Mouse (Mus musculus): ENCODE data around the gene Ryr1.

Gene Ryr1

DNA sequence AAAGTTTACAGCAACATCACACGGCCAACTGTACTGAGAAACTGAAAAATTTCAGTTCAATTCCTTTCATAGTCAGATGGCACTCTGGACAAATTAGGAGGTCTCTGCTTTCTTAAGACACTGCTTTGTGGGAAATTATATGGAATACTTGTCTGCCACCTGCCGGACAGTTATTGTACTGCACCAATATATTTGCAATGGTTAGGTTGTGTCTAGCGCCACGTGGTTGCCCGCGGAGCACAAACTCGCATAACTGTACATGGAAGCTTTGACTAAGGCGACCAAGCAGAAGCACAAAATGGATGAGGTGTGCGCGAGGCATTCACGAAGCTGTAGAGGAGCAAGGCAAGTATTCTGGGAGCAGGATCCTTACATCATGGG lies 85.4 kb downstream of the Ryr1 start:
- CTCF ChIA-PET = interaction anchor here (0.6 to 1.4 kb wide), 4 partner anchors 14 to 69 kb away, joined by 3 to 6 read pairs (median 4); partner anchors contain the start of genes Eif3k and Map4k1

DNA sequence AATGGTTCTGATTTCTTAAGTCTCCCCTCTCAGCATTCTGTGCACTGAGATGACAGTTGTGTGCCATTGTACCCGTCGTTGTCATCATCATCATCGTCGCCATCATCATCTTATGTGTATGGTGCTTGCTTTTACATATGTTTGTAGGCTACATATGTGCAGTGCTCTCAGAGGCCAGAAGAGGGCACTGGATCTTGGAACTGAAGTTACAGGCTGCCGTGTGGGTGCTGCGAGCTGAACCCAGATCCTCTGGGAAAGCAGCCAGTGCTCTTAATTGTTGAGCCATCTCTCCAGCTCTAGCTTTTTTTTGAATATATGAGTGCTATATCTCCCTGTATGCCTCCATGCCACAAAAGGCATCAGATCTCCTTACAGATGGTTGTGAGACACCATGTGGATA lies 87.7 kb downstream of the Ryr1 start:
- CTCF ChIA-PET = no interaction called here

- CTCF ChIA-PET = no interaction called here
These were observed 92.3 kb downstream of the Ryr1 start for GRCm38 (mm10) chr7:29032685-29033084.

GRCm38 (mm10) chr7:29031641-29032040 lies 93.3 kb downstream of the Ryr1 start:
- CTCF ChIA-PET = no interaction called here

GRCm38 (mm10) chr7:29029690-29030656 lies 95.0 kb downstream of the Ryr1 start:
- CTCF ChIA-PET = no interaction called here

DNA sequence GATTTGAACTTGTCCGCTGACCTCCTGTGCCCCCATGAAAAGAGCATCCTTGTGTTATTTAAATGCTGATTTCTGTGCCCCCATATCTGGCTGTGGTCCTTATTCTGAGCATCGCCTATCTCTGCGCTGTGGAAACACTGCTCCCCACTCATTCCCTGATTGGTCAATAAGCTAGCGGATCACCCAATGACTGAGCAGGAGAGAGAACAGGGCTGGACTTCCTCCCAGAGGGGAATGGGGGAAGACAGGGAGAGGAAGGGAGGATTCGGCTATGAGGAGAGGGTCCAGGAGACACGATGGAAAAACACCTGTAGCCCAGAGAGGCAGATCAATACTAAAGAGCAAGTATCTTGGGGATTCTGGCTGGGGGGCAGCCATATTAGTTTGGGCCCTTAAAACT lies 96.2 kb downstream of the Ryr1 start:
- CTCF ChIA-PET = interaction anchor here (0.7 kb wide), 1 partner anchor 1414 kb away, joined by 4 read pairs; no protein-coding TSS in a partner anchor

DNA sequence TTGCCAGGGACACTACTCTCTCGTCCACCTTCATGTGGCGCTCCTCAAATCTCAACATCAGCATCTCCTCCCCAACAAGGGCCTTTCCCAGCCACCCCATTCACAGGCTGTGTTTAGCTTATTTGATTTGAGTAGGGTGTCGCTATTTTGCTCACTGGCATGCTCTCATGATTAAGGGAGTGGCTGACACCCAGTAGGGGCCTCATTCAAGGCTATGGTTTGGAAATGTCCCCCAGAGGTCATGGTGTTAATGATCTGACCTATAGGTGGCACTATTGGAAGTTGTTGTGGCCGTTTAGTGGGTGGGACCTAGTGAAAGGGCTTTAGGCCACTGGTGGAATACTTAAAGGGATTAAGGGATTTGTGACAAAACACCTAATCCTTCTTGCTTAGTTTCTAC lies 98.2 kb downstream of the Ryr1 start:
- CTCF ChIA-PET = interaction anchor here (1.2 kb wide), 1 partner anchor 19 kb away, joined by 3 read pairs; no protein-coding TSS in a partner anchor

DNA sequence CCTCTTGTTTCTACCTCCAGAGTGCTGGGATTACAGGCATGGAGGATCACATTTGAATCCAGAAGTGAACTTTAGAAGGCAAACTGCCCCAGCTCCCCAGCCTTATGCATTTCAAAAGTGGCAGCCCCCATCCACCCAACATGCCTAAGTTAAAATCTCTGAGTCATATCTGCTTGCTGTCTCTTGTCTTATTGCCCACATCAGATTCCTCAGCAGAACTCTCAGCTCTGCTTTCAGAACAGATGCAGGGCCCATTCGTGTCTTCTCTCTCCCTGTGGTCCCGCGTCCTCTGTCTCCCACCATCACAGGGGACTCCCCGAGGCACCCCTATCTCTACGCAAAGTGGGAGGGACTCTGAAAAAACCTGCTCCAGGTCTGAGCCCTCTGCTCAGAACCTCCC lies 98.8 kb downstream of the Ryr1 start:
- CTCF ChIA-PET = no interaction called here

DNA sequence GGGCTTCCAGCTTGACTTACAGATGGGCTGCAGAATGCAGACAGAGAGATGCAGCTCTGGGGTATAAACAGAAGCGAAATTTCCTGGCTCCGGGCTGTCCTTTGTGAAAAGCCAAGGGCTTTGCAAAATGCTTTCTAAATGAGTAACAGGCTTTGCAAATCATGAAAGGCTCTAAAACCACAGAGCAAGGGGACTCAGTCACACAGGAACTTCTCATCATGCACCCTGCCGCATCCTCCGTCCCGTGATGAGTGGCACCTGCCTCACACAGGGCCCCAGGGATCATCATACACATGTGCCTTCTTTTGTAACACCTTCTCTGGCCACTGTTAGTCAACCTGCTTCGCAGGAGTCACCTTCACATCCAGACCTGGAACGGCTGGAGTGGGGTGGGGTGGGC lies 99.4 kb downstream of the Ryr1 start:
- CTCF ChIA-PET = interaction anchor here (0.6 kb wide), 1 partner anchor 14 kb away, joined by 3 read pairs; no protein-coding TSS in a partner anchor

- CTCF ChIA-PET = no interaction called here
These were observed 101.5 kb downstream of the Ryr1 start for GRCm38 (mm10) chr7:29023514-29023913.

DNA sequence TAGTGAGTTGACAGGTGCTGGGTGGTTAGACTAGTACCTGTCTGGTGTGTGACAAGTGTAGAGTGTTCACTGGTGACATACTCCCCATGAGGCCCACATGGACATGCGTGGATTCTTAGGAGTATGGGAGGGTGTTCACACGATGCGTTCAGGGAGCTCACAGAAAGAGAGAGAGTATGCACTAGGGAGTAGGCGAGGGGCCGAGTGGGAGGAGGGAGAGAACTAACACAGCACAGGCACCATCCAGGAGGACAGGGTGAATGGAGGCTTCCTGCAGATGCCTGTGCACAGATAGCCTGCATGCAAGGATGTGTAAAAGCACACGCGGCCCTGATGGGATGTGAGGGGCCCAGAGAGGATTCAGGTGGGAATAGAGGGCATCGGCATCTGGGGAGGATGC lies 102.5 kb downstream of the Ryr1 start:
- CTCF ChIA-PET = no interaction called here

GRCm38 (mm10) chr7:29019447-29020220 lies 105.3 kb downstream of the Ryr1 start:
- CTCF ChIA-PET = interaction anchor here (0.6 kb wide), 1 partner anchor 1159 kb away, joined by 3 read pairs; no protein-coding TSS in a partner anchor

DNA sequence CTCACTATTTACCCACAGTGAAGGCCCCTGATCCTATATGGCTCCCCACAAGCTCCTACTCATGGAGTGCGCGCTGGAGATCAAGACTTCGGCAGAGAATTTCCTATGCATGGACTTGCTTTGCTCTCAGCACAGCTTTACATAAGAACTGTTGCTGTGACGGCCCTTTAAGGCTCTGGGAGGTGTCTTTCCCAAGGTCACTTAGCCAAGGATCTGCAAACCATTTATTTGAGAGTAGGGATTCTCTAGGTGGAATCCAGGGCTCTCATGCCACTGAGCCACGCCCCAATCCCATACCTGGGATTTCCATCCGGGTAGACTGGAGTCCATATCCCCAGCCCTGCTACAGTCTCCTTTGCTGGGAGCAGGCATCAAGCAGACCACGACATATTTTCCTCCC lies 107.8 kb downstream of the Ryr1 start:
- CTCF ChIA-PET = no interaction called here

- CTCF ChIA-PET = no interaction called here
These were observed 108.5 kb downstream of the Ryr1 start for GRCm38 (mm10) chr7:29016440-29016839.

DNA sequence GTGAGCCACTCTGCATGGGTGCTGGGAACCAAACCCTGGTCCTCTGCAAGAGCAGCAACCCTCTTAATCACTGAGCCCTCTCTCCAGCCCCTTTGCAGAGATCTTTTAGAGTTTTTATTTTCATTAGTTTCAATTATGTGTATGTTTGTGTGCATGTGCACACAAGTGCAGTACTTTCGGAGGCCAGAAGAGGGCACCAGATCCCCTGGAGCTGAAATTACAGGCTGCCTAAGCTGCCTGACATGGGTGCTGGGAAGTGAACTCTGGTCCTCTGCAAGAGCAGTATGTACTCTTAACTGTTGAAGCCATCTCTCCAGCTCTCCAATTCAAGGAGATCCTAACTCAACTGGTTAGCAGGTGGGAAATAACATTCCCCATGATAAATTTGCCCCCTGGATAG lies 110.0 kb downstream of the Ryr1 start:
- CTCF ChIA-PET = no interaction called here

GRCm38 (mm10) chr7:29008714-29009113 lies 116.3 kb downstream of the Ryr1 start:
- CTCF ChIA-PET = interaction anchor here (1.2 kb wide), 1 partner anchor 19 kb away, joined by 3 read pairs; no protein-coding TSS in a partner anchor

- CTCF ChIA-PET = interaction anchor here (1.0 to 1.2 kb wide), 2 partner anchors 16 to 19 kb away, joined by 3 read pairs; no protein-coding TSS in a partner anchor
These were observed 116.8 kb downstream of the Ryr1 start for GRCm38 (mm10) chr7:29008171-29008570.

DNA sequence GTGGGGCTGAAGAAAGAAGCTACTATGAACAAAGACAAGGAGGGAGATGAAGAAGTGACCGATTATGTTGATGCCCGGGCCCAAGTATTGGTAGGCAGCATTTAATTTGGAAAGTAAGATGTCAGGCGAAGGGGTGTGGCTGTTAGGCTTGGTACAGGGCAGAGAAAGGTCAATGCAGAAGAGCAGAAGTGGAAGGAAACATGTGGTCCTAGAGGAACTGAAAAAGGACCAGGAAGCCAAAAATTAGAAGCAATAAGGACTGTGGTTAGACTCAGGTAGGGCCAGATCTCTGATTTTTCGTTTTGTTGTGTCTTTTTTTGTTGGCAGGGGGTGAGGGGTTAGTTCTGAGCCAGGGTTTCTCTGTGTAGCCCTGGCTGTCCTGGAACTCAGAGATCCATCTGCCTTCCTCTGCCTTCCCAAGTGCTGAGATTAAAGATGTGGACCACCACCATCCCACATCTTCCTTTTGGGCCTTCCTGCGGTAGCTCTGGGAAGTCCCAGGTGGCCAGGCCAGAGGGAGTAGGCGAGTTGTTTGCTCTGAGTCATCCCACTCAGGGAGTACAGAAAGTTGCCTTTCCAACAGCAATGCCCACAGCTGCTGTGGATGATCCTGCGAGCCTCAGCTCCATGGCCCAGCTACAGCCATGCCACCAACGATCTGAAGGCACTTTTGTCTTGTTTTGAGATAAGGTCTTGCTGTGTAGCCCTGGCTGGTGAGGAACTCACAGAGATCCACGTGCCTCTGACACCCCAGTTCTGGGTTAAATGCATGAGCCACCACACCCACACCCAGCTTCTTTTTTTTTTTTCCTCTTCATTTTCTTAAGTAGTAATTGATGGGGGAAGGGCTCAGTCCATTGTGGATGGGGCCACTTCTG lies 117.5 kb downstream of the Ryr1 start:
- CTCF ChIA-PET = interaction anchor here (0.6 to 1.2 kb wide), 4 partner anchors 16 to 32 kb away, joined by 3 to 13 read pairs (median 4); partner anchors contain the start of gene Eif3k

DNA sequence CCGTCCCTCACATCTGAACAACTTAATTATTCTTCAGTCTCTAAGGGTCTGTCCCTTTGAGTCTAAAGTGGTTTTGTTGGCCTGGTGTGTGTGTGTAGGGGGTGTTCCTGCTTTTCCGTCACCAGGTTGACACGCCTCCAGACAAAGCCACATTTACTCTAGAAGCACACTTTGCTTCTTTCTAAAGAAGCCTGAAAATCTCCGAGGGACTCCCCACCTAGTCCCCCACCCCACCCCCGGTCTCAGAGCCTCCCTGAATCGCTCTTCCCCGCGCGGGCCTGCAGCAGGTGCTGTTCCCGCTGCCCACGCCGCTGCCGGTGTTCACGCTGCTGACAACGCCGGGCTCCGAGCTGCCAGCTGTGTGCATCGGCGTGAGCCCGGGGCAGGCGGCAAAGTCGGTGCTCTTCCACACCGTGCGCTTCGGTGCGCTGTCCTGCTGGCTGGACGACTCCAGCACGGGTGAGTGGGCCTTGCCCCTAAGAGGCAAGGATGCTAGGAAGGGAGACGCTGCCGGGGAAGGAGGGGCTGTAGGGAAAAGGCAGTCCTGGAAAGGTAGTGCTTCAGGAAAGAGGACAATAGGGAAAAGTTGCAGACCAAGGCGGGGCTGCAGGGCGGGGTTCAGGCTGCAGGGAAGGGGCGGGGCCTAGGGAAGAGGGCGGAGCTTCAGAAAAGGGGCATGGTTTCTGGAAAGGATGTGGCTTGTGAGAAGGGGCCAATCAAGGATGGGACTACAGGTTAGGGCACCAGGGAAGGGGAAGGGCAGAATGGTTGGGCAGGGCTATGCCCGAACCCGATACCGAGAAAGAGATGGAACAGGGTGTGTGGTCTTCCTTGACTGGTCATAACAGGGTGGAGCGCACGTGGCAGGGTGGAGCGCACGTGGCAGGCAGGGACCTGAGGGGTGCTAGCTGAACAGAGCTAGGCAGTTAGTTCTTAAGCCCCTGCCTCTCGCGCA lies 124.1 kb downstream of the Ryr1 start:
- CTCF ChIA-PET = interaction anchor here (0.6 kb wide), 1 partner anchor 184 kb away, joined by 3 read pairs; no protein-coding TSS in a partner anchor

DNA sequence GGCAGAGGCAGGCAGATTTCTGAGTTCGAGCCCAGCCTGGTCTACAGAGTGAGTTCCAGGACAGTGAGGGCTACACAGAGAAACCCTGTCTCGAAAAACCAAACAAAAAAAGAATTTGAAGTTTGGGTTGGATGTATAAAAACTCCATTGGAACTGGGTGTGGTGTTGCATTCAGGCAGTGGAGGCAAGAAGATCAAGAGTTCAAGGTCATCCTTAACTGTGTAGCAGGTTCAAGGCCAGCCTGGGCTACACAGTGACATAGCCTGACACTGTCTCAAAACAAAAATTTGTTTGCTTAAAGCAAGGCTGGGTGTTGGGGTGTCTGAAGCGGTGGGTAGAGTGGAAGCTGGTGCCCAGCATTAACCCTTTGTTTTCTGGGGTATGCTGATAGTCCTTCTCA lies 131.6 kb downstream of the Ryr1 start:
- CTCF ChIA-PET = interaction anchor here (1.1 kb wide), 1 partner anchor 12 kb away, joined by 3 read pairs; the partner anchor contains the start of genes Eif3k and Map4k1
